Mouse (Mus musculus) embryo, embryonic 9.5 days (tissue): ENCODE measurements at regions not wholly inside any gene's neighbourhood (a gene's known extent, or its start where the extent isn't known, plus 50 kb on each side); places are given as distances from the start of the nearest gene placed in this dataset.
"Not testable (repeated sequence)": the region's sequence is repeated elsewhere in the genome, so short reads cannot be mapped to it uniquely, and the experiment has no call there.

Experiments
- DNase-seq: peaks from one replicate; pipeline ENCODE4 v3.0.0-alpha.2; 2017; ENCODE audit errors: extremely low spot score

DNA sequence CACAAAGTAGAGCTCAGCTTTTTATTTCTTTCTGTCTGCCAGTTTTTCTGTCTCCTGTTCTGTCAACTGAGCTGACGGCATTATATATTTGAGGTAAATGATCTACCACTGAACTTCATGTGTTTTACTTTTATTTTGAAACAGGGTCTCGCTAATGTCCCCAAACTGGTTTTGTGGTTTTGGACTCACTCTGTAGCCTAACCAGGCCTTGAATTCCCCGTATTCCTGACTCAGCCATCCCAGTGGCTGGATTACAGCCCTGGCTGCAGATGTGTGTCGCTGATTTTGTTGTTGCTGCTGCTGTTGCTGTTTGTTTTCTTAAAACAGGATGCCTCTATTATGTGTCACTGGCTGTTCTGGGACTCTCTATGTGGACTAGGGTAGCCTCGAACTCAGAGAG, 317.3 kb upstream of the Irx1 start:
- DNase-seq: no peak

DNA sequence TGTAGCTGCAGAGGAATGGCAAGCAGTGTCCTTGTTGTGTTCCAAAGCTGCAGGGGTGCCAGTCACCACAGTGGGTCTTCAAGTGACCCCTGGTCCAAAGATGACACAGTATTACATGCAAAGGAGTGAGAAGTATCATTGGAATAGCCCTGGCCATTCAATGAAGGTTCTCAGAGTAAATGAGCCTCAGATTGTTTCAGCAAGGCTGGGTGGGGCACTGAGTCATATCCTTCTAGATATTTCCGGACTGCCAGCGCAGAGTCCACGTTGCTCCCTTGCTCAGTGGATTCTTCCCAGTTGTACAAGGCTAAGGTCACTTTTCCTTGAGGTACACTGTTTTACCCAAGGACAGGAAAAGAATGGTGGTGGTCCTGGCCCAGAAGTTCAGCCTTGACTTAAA, 319.2 kb upstream of the Irx1 start:
- no peak for DNase-seq

DNA sequence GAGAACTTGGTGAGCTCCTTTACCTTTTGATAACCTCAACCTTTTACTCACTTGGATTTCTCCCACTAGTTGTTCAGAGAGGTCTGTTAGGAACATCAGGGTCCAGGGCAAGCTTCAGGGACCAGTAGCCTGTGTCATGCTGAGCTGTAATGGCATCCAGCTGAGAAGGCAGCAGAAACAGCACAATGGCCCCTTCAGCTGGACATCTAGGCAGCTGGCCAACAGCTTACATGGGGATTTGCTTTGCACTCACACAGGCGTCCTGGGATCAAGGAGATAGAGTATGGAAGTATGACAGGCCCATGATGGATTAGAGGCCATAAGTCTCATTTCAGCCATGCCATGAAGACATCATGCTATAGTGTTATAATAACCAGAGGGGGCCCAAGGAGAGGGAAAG, 320.2 kb upstream of the Irx1 start:
- DNase-seq: no peak

DNA sequence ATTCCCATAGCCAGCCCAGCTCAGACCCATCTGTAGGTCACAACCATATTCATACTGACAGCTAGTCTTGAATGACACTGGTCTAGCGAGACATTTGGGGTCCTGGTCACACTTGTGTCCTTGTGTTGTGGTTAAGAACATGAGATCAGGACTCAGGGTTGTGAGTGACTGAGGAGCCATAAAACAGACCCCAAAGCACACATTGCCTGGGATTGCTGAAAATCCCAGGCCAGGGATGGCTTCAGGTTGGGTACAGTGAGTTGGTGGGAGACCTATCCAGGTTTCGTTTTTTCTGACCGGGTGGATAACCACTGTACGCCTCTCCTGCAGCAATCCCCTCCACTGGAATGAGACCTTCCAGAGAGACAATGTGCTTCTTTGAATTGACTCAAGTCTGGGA, 322.8 kb upstream of the Irx1 start:
- no peak for DNase-seq

DNA sequence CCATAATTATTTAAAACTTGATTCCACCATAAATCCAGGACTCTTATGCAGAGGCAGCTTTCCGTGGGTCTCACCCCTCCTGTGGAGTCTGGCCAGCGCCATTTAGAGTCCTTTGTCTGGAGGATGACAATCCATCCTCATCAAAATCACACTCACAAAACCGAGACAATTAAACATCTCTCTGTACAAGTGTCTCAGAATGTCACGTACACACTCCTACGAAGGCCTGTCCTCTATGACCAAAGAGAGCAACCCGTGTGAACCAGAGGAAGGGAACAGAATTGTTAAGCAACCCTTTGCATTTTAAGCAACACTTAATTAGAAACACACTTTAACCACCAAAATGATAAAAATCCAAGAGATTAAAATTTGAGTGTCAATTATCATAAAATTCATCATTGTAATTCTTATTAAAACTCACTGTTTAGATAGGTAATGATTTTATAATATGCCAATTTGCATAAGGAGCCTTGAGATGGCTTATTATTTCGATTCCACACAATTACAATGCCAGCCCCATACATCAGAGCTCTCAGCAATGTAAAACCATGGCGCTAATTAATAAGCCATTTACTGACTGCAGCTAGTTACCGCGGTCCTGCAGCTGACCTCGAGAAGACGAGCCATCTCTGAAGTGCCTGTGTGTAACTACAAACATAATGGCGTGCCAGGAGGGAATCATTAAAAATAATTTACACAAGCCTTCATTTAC, 325.0 kb upstream of the Irx1 start:
- DNase-seq: no peak

DNA sequence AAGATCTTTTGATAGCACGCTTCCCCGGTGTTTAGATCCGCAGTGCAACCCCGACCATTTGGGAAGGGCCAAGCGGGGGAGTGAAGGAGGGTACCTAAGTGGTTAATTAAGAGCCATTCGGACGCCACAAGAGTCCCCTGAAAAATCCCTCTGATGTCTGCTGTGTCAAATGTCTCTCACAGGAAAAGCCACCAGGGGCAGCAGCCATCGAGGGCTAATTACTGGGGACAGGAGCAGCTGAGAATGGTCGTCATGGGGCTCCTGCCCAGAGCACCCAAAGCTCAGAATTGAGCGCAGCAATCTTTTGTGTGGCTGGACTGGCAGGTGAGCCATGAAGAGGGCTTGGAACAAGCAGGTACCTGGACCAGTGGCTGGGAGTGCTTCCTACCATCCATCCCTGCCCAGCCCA, 325.6 kb upstream of the Irx1 start:
- DNase-seq: peak; percentile 51

DNA sequence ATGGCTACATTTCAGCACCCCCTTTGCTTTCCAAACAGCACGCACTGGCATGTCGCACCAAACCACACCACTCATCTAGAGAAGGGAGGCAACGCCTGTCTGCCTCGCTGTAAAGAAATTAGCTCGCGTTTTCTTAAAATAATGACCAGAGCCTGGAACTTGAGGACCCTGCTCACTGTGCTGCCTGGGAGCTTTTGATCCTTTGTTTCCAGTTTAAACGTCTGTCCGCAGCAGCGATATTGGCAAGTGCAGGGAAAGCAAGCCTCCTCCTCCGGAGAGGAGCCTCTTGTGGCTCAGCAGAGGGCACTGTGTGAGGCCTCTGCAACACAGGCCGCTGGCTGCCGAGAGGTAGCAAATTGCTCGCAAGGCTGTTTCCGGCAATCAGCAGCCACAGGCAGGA, 328.8 kb upstream of the Irx1 start:
- DNase-seq: peak; percentile 63

DNA sequence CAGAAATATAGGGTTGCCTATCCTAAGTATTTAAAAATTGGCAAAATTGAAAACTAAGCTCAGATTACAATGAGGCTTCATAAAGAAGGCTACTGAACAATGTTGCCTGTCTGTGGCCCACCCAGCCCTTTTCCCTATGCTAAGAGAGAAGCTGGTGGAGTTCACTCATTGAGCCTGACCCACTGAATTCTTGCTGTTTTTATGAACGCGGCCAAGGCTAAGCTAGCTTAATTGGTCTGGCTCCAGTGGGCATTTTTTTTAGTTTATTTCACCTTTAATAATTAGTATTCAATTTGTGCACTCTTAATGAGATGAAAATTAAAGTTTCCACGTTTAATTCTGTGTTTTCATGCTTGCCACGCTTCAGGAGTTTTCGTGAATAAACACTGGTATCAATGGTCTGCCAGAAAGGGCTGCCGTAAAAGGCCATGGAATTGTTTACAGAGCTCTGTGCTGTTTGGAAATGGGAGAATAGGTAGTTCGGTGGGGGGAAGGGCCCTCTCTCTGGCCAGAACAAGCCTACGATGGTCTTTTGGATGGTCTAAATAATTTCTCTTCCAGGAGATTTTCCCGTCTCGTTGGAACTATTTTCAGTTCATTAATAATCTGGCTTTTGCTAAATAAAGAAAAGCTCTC, 329.7 kb upstream of the Irx1 start:
- peak; percentile 40 for DNase-seq

DNA sequence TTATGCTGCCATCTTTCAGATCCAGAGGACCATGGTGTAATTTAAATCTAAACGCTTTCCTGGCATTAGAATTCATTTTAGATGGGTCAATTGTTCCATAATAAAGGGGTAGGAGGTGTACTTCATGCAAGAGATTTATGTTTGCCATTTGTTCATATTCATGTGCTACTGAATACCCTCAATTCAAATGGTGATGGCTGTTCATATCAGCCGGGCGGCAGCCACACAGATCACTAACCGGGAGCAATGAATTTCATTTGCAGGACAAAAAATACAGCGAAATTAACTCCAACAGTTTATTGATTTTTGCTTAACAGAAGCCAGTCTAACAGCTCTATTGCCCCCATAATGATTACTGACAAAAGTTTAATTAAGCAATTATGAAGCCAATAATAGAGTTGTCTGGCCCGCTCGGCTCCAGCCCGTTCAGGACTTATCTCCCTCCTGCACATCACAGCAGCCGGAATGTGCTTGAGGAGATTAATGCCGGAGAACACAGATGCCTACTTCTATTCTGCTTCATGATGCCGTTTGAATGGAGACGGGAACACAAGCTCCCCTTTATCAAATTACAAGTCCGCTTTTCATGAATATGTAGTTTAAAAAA, 330.3 kb upstream of the Irx2 start:
- DNase-seq: peak; percentile 17

DNA sequence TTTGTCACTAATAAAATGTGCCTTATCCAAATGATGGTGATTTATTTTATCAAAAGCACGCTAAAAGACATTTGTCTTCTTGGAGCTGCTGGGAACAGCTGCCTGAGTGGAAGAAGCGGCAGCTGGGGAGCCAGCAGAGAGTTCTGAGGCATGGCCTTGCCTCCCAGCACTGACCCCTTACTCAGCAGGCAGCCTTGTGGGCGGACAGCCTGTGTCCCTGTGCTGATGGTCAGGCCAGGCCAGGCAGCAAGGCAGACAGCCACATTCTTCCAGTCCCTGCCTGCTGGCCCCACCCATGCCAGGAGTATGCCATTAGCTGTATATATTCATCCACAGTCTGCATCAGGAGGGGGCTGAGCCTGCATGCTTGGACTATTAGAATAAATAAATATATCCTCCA, 329.0 kb upstream of the Irx2 start:
- DNase-seq: peak; percentile 60

DNA sequence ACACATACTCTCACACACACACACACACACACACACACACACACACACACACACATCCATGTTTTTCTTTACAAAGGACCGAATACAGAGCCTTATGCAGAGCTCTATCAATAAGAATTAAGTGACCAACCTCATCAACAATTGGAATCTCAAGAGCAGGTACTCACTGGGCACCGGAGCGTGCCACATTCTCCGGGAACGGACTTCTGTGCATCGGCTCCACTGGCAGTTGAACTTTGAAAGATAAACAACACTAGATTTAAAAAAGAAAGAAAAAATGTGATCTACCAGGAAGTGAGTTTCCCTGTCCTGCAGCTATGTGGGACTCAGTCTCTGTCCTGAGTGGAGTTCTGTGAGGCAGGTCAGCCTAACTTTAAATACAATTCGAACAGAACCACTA, 327.5 kb upstream of the Irx2 start:
- DNase-seq: no peak

DNA sequence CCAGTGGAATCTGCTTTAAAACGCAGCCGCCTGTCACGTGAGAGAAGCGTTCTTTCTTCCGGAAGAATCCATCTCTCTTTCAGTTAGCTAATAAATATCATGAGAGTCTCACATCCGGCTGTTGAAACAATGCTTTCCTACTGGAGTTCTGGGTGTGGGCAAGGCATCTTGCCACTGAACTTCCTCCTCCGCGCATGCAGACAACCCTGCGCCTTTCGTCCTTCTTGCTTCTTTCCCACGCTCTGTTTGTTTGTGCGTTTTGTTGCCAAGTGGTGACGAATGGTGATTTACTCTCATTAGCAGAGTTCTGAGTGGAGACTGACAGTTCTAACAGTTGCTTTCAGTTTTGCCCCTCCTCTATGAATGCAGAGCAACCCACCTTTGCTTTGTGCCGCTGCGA, 326.8 kb upstream of the Irx2 start:
- no peak for DNase-seq

DNA sequence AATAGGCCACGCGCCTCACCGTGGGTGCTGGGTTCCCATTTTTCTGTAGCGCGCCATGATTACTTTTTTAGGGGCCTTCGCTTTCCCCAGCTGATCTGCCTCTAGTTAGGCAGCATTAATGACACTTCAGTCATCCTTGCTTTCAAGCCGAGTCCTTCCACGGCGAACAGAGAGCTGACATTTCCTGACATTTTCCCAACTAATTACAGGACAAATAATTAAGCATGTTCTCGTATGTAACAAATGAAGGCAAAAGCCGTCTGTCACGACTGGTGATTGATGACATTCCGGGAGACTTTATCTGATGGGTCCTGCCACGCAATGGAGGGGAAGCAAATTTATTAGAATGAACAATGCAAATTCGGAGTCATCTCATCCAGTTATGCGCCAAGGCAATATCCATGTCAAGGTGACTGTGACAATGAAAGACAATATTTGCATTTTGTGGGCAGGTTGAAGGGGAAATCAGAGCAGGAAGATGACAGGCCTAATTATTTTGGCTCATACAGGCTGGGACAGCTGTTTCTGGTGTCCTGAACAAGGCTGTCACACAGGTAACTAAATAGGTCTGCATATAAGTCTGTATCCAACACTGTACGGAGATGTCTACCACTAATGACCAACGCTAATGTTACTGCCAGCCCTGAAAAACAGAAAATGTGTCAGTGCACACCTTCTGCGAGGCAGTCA, 326.0 kb upstream of the Irx2 start:
- no peak for DNase-seq

DNA sequence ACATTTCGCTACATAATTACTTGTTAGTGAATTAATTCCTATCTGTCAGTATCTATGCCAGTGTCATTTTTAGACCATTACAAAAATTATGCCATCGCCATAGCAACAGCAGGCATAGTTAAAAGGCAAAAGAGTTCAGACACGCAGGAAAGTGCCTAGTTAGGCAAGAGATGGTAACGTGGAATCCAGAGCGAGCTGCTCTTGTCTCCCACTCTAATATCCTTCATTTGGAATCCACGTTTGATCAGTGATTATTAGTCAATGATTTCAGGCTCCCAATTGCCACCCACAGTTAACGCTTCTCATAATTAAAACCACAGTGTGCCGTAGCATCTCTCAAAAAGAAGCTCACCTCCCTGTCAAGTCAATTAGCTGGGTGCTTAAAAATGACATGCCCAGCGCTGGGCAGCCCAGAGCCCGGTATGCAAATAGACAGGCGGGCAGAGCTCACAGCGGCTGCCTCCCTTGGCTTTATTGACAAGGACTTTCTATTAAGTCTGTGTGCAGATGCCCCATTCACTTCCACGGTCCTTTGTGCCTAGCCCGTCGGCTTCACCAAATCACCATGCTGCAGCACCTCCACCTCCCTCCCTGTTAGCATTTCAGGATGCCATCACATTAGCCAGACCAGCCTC, 325.4 kb upstream of the Irx2 start:
- DNase-seq: no peak

DNA sequence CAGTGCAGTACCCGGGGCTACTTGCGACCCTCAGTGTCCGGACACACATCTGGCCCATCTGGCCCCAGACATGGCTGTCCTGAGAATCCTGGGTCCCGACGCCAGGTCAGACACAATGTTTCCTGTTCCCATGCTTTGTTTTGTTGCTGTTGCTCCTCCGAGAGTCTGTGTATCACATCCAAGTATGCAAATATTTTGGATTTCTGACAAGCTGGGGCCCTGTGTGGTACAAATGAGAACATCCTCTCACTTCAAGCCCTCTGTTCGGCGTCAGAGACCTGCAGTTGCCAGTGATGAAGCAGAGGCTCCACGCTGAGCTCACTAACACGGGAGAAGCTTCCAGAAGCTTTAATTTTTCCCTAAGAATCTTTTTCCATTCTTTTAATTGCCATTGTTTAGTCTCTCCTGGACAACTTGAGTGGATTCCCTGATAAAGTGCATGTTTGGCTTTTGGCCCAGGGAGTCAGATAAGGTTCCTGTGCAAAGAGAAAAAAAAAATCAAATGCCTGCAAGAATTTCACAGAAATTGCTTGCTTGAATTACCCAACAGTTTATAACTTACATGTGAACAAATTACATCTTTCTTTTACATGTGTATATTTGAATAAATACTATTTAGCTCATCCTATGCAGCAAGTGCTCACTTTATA, 304.5 kb upstream of the Irx2 start:
- DNase-seq: no peak

DNA sequence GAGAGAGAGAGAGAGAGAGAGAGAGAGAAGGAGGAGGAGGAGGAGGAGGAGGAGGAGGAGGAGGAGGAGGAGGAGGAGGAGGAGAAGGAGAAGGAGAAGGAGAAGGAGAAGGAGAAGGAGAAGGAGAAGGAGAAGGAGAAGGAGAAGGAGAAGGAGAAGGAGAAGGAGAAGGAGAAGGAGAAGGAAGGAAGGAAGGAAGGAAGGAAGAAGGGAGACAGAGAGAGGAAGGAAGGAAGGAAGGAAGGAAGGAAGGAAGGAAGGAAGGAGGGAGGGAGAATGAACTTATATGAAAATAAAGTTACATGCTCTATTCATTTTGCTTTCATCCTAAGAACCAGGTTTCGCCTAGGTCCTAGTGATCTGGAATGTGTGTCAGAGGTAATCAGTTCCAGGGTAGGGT, 302.4 kb upstream of the Irx2 start:
- not testable (repeated sequence) for DNase-seq

DNA sequence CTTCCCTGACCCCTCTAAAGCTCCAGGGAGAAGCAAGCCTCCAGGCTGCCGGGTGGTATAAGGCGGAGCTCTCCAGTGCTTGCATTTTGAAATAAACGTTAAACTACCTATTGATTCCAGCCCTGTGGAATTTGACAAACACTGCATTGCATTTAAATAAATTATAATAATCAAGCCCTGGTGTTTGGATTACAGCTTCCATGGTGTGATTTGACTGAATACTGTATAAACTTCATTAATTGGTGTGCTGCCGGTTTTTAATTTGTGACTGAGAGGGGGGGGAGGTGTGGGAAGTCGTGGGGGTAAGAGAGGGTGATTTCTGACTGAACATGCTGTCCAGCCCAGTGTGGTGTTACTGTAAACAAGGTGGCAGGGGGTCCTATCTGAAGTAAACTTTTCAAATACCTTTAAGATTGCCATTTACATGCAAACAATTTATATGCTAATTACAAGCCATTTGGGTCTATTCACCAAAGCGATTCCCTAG, 282.9 kb upstream of the Irx2 start:
- no peak for DNase-seq

DNA sequence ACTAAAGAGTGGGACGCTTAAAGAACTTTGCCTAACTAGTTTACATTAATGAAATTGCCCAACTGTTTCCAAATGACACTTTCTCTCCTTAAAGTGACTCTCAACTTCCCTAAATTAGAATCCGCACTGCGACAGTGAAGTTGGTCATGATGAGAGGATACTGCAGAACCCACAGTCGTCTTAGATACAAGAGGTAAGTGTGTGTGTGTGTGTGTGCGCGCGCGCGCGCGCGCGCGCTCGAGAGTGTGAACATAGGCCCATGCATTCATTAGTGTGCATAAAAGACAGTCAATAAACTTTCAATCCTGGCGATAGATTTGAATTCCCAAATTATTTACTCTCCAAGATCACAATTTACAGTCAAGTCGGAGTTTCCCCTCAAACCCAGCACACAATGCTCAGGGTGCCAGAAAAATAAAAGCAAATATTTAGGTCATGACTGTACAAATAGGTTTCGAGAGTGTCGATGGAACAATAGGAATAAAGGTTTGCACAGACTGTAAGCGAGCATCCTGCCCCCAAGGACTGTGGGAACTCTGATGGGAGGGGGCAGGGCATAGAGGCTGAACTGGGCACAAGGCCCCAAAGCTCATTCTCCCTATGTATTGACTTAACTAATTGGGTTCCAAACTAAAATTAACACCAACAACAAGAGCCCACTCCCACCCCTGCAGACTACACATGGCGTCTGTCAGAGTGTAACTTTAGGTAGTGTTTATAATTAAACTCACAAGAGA, 282.2 kb upstream of the Irx2 start:
- DNase-seq: no peak

DNA sequence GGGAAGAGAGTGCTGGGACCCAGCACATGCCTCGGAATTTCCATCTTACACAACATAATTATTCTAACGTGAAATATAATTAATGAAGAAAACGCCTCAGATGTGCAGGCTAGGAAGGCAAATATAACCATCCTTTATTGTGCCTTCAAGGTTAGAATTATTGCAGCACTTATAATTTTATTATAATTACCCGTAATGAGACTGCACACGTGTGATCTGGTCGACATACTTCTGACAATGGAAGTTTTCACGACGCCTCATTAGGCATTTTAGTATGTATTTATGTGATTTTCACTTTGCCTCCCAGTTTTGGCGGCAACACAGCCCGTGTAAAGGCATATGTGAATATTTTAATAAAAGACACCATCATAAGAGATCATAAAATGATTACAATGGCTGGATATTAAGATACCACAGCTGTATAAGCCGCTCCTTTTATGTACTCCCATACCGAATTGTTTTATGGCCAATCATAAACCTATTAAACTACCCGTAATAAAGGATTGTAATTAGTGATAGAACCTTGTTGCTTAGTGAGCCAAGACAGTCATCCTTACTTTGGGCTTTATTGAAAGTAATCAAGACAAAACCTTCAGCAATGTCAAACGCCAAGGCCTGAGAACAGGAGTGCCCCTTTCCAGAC, 281.6 kb upstream of the Irx2 start:
- no peak for DNase-seq

DNA sequence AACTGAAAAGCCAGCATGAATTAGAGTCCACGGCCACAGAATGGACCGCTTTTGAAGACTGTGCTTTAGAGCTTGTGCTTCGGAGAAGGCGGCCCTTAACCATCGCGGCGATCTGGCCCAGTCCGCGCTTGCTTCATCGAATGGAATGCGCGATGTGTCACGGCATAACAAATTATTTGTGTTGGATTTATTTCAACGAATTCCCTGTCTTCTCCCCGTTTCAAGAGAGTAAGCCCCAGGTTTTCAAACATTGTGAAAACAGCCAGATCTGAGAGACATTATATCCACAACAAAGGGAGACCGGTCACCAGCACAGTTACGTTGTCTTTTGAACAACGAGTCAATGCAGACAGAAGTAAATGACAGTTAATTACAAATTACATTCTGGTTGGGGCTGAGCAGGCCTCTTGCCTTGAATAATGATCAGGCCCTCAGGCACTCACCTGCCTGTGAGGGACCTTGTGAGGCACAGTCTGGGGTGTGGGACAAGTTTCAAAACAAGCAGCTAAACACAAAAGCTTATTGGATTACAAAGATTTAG, 275.9 kb upstream of the Irx2 start:
- no peak for DNase-seq
